Mouse (Mus musculus): Measurements from ENCODE around the gene Lsamp.

GRCm38 (mm10) chr16:40891338-40891737, 907.2 kb downstream of the Lsamp start:
- TF ChIP-seq CTCF (IDR thresholded peaks at IDR 0.05) (no peak), EP300 (IDR thresholded peaks at IDR 0.05) (no peak)
